Mouse (Mus musculus) brown adipose tissue, adult 24 weeks (tissue): ENCODE data around the gene Nfic. TPM values are rescaled to one million over a fixed set of nuclear protein-coding genes. Genes with fewer than 3 reads are reported as not detected.

Experiments used
- H3K27ac ChIP-seq: fragments of 200-500 bp; replicated peaks from 2 replicates; pipeline ENCODE4 v1.5.1; 2012; ENCODE audit warnings: low read depth, mild to moderate bottlenecking, low read length
- H3K4me1 ChIP-seq: fragments of 200-500 bp; 2 replicates; pipeline ENCODE4 v1.6.1; 2012; ENCODE audit warnings: low read length, mixed read lengths; ENCODE audit not compliant: control insufficient read depth, insufficient read depth, insufficient read length
- H3K4me3 ChIP-seq: fragments of 200-500 bp; 2 replicates; pipeline ENCODE4 v1.5.1; 2012; ENCODE audit warnings: low read depth, mild to moderate bottlenecking, low read length, moderate library complexity; ENCODE audit not compliant: insufficient read depth
- polyA plus RNA-seq: library from polyadenylated mRNA; stranded (reverse); fragments of >200 nt; gene quantifications from 2 replicates; pipeline ENCODE4 v1.2.4, GENCODE M21; 2012; ENCODE audit not compliant: missing spikeins, insufficient read depth, insufficient read length

Nfic gene
- polyA plus RNA-seq, 1 experiment, result 42.9 TPM

DNA sequence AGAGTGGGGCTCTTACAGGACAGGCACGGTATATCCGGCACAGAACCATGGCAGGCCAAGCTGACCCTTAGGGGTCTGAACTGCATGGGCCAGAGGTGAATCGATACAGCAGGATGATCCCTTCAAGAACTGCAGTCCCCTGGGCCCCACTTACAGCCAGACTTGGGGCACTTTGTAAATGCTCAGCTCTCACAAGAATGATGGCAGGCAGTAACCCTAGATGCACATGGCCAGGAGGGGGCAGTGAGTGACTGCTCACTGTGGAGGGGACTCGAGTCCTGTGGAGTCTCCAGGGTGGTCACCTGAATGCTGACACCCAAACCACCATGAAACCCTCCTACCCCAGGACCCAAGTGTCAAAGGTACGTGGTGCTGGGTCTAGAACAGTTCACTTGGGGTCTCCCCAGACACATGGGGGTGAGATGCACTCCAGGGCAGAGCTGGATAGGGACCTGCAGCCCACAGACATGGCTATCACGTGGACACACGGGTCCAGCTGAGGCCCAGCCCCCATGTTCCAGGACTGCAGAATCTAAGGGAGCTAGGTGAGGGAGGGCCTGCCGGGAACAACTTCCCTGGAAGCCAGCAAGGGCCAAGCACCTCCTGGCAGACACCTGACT lies 38.3 kb upstream of the Nfic start:
- H3K4me3 ChIP-seq, result no peak overlapping the region
- peaks cover 19% of the 10 kb centered on the region for H3K4me1 ChIP-seq
- H3K27ac ChIP-seq, result no peak overlapping the region

DNA sequence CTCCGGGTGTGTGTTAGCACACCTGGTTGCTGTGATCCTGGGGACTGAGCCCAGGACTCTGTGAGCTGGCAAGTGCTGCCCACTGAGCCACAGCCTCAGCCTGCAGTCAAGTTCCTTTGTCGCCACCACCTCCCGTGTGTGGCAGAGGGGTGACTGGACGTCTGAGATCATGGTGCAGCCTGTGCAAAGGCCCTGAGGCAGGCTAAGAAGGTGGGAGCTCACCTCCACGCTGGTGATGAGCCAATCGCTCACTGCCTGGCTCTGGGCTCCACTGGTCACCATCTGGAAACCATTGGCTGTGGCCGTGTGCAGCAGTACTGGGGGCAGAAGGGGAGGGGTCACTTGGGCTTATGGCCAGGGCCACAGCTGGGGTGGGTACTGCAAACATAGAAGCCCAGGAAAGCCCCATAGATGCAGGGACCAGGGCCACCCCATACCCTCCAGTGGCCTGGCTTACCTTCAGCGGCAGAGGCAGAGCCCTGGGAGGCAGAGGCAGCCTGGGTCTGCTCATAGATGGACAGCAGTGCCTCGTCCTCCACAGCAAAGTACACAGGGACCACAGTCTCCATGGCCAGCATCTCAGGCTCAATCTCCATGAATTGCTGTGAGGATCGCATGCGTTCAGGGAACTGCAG lies 37.3 kb upstream of the Nfic start:
- no peak overlapping the region for H3K27ac ChIP-seq

DNA sequence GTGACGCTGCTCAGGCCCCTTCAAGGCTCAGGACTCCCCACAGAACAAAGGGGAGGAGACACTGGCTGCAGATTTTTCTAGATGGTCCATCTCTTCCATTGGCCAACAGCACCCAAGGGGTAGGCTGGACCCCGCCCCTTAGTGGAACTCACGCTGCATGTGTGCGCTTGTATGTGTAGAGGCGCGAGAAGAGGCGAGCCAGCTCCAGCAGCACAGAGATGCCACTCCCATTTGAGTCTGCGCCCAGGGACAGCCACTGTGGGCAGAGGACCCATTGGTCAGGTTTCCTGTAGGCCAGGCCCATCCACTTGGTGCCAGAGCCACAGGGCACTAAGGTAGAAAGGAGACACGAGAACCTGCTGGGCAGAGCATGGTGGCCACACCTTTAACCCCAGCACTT lies 35.6 kb upstream of the Nfic start:
- Histone ChIP-seq H3K4me3 (no peak overlapping the region), H3K4me1 (peaks cover 10% of the 10 kb centered on the region), H3K27ac (no peak overlapping the region)

More for the DNA sequence above, 37.3 kb upstream of the Nfic start:
- Histone ChIP-seq H3K4me1 (peaks cover 15% of the 10 kb centered on the region), H3K4me3 (no peak overlapping the region)

DNA sequence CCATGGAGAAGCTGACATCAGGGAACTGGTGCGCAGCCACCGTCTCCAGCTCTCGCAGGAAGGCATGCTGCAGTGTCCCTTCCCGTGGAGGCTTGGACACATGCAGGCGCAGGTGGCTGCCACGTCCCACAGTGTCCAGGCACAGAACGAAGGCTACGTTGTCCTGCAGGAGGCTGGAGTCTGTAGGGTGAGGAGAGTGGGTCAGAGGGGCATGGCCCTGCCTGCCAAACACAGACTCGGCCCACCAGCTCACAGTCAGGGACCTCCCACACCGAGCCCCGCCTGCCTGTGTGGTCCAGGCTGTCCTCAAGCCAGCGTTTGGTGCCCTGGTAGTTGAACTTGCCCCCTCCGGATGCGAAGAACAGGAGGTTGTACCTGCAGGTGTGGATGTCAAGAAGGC lies 34.5 kb upstream of the Nfic start:
- no peak overlapping the region for H3K27ac ChIP-seq
- no peak overlapping the region for H3K4me3 ChIP-seq

DNA sequence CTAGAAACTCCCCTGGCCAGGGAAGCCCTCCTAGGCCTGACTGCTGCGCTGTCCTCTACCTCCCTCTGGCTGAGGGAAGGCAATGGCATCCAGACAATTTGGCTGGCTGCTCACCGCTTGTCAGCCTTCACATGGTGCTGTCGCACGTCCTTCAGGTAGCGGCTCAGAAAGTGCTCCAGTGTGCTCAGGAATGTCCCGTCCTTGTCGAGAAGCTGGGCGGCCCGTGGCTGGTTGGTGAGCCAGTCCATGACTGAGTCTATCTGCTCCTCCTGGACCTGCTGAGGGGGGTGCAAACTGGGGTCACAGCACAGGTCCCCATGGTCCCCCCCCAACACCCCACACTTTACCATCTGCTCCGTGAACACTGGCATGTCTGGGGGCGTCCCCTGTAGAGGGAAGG lies 32.6 kb upstream of the Nfic start:
- no peak overlapping the region for H3K4me3 ChIP-seq
- H3K27ac ChIP-seq, result no peak overlapping the region
- no peaks in the 10 kb centered on the region for H3K4me1 ChIP-seq

More for the DNA sequence above, 34.5 kb upstream of the Nfic start:
- peaks cover 5% of the 10 kb centered on the region for H3K4me1 ChIP-seq

DNA sequence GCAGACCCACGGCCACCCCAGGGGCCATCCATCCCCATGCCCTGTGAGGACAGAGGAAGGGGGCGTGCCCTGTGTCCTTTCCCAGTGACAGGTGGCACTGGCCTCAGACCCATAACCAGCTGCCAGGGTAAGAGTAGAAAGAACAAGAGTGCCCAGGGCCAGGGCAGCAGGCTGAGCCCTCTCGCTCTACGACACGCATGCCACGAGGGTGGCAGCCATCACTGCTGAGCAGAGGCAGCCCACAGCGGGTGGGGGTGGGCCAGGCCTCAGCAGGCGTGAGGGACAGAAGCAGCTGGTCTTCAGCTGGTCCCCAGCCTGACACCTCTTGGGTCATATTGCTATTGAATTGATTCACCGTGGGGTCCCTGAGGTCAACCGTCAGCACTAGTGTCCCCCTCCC lies 31.1 kb upstream of the Nfic start:
- Histone ChIP-seq H3K4me1 (no peaks in the 10 kb centered on the region), H3K27ac (no peak overlapping the region), H3K4me3 (no peak overlapping the region)

DNA sequence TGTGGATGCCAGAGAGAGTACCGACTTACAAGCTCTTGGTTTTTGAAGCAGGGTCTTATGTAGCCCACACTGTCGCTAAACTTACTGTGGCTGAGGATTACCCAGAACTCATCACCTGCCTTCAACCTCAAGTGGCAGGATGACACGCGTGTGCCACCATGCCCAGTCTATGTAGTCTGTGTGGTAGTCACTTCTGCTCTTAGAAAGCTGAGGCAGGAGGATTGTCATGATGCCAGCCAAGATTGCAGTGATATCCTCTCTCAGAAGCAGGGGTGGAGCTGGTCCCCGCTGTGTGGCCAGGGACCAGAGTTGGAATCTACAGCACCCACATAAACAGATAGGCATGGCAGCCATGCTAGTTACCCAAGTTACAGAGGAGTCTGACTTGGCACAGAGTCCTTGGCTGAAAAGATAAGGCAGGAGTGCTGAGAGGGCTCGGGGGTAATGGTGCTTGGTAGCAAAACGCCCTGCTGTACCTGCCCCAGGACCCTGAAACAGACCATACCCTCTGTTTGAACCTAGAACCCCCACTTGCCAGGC lies 30.1 kb upstream of the Nfic start:
- Histone ChIP-seq H3K4me1 (no peaks in the 10 kb centered on the region), H3K27ac (no peak overlapping the region), H3K4me3 (no peak overlapping the region)

DNA sequence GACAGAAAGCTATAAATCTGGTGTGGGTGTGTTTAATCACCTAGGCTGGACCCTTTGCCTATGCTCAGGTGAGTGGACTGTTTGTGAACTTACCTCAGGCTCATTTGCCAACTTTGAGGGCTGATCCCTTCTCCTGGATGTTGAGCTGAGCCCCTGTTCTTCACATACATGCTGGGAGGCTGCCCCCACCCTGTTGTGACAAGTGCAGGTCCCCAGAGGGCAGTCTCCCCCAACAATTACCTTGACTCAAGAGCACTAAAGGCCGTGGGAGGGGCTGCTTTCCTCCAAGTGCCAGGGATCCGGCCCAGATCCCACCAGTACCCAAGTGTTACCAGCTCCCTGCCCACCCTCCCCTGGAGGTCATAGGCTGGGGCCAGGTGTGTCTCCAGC lies 29.6 kb upstream of the Nfic start:
- Histone ChIP-seq H3K4me1 (no peaks in the 10 kb centered on the region), H3K4me3 (no peak overlapping the region), H3K27ac (no peak overlapping the region)

DNA sequence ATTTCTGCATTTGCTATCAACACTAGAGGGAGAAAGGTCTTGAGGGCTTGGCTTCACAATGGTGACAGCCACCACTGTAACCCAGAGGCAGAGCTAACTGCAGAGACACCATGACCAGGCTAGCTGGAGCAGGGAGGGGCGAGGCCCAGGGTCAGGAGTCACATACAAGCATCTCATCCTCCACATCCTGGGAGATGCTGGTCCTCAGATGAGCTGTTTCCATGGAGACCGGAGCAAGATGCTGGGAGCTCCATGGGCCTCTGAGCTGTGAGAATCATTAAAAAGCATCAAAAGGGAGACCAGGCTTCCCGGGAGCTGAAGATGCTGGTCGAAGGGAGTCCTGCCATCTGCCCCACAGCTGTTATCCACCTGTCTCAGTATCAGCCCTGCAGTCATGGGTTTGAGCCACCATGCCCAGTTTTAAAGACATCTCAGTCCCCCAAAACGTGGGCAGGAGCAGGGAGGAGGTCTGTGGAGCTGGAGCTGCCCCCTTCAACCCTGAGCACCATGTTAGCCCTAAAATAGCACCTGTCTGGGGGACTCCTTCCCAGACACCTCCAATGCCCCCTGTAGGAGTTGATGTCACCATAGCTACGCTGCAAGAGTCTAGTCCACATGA lies 29.1 kb upstream of the Nfic start:
- H3K4me1 ChIP-seq, result no peaks in the 10 kb centered on the region
- H3K27ac ChIP-seq, result no peak overlapping the region
- no peak overlapping the region for H3K4me3 ChIP-seq

DNA sequence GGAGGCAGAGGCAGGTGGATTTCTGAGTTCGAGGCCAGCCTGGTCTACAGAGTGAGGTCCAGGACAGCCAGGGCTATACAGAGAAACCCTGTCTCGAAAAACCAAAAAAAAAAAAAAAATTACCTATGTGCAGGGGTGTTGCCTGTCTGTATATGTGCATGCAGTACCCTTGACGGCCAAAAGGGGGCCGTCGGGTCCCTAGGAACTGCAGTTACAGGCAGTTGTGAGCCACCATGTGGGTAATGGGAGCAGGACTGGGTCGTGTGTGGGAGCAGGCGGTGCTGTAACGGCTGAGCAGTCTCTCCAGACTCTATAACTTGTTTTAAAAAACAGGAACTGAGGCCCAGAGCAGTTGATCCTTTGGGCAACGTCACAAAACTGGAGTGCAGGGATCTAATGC lies 28.5 kb upstream of the Nfic start:
- Histone ChIP-seq H3K4me3 (no peak overlapping the region), H3K27ac (no peak overlapping the region), H3K4me1 (no peaks in the 10 kb centered on the region)

DNA sequence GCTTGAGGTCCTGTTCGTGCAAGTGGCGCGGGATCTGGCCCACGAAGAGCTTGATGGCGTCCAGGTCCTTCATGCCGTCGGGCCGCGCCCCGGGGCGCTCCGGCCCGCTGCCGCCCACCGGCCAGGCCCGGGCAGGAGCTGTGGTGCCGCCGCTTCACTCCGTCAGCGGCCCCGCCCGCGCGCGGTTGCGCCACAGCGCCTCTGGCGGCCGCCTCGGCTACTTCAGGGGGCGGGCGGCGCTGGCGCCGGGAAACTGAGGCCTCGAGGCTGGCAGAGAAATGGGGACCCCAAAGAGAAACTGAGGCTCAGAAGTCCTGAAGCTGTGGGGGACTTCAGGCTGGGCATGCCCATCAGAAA lies 27.1 kb upstream of the Nfic start, which contains the start of gene Celf5:
Gene Celf5, minus strand, starts transcription at position 177 of the 357 bp plus-strand sequence.
- Histone ChIP-seq H3K4me1 (no peaks in the 10 kb centered on the region), H3K4me3 (peak within 1 kb of the TSS; percentile 55), H3K27ac (no peak within 1 kb of the TSS)

DNA sequence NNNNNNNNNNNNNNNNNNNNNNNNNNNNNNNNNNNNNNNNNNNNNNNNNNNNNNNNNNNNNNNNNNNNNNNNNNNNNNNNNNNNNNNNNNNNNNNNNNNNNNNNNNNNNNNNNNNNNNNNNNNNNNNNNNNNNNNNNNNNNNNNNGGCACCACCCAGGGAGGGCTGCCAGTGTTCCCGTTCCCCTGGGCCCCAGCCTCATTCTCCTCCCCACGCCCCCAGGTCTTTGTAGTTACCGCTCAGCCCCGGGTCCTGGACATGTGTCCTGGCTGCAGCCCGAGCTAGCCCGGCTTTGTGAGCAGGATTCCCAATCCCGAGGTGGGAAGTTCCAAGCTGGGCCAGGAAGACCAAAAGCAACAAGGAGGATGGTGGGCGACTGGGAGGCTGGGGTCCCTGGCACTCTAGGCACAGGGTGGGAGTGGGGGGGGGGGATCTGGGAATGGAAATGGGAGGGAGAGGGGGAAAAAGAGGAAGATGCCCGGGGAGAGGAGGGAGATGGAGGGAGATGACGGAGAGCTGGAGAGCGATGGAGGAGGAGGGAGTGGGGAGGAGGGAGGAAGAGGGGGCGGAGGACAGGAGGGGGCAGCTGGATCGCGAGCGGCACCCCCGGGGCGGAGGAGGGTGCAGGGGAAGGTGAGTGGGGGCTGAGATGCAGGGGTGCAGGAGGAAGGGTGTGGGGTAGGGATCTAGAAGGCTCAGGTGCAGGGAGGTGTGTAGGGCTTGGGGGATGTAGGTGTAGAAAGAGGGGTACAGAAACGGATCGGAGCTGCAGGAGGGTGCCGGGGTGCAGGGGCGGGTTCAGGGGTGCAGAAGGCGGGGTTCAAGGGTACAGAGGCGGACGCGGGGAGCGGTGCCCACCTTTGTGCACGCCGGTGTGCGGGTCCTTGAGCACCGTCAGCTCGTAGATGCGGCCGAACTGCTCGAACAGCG lies 26.4 kb upstream of the Nfic start:
- Histone ChIP-seq H3K4me1 (no peaks in the 10 kb centered on the region), H3K27ac (no peak overlapping the region), H3K4me3 (peak overlapping the region; percentile 55)

DNA sequence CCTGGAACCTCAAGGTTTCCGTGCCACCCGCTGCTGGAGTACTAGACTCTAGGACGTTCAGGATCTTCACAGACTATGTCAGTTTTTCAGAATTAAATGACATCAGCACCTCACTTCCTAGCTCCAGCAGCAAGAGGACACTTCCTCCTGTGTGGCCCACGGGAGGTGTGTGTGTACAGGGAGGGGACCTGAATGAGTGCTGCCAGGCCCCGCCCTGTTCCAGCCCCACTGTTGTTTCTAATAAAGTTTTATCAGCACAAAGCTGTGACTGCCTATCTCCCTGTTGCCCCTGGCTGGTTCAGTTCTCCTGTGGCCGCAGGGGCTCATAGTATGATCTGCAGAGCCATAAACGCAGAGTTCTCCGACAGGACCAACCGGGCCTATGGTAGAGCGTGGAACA lies 19.0 kb upstream of the Nfic start:
- Histone ChIP-seq H3K4me1 (no peaks in the 10 kb centered on the region), H3K27ac (no peak overlapping the region), H3K4me3 (no peak overlapping the region)

DNA sequence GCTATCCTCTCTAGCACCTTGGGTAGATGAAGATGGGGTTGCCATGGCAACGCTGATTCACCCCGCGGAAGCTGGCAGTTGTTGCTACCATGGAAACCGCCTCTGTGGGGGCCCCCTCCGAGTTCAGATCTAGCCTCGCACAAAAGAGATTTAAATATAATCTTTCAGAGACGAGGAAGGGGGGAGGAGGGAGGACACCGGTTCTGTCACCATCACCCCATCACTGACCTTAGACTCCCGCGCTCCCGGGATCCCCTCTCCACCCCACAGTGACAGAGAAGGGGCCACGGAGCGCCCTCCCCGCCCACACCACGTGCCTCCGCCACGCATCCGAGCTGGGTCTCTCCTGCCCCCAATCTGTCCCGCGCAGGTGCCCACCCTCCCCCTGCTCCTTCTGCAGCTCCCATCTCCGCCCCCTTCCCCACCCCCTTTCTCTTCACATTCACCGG lies 17.6 kb upstream of the Nfic start:
- H3K27ac ChIP-seq, result no peak overlapping the region
- H3K4me1 ChIP-seq, result no peaks in the 10 kb centered on the region

DNA sequence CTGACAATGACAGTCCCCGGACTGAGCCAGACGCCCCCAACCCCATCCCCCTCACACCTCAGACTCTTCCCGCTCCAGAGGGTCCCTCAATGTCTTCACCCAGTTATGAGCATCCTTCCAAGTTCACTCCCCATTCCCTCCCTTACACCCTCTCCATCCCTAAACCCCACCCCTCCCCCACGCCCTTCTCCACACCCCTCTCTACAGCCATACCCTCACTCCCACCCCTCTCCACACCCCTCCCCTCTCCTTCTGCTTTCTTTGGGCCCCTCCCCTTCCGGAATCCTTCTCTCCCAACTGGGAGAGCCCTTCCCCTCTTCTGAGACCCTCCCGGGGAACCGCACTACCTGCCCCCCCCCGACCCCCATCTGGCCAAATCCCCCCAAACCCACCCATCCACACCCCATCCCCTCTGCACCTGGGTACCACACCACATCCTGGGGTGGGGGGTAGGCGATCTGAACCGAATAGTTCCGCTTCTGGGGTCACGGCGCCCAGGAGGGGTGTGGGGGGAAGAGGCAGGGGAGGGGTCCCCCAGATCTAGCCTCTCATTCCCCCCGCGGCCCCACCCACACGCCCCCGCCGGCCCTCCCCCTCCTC lies 17.1 kb upstream of the Nfic start:
- no peaks in the 10 kb centered on the region for H3K4me1 ChIP-seq
- H3K4me3 ChIP-seq, result no peak overlapping the region
- H3K27ac ChIP-seq, result no peak overlapping the region

More for the DNA sequence above, 17.6 kb upstream of the Nfic start:
- no peak overlapping the region for H3K4me3 ChIP-seq
